Mouse (Mus musculus) embryonic facial prominence, embryonic 13.5 days (tissue): Measurements from ENCODE around the gene Slc24a4. TPM values are rescaled to one million over a fixed set of nuclear protein-coding genes. Genes with fewer than 3 reads are reported as not detected.
A peak's percentile ranks its signal among the peaks of the same experiment; 100 is the strongest.

Experiments used
- ATAC-seq: fragments of 200-750 bp; cut with Nextera tagmentation; 2 replicates; pipeline ENCODE4 v1.8.0; 2017; ENCODE audit warnings: low read depth; ENCODE audit not compliant: insufficient number of reproducible peaks, insufficient read depth, low FRiP score, low TSS enrichment
- H3K27ac ChIP-seq: fragments of 300-500 bp; sonication (generic); 2 replicates; pipeline ENCODE4 v1.5.1; 2015; ENCODE audit warnings: moderate library complexity, mild to moderate bottlenecking, inconsistent platforms
- H3K27me3 ChIP-seq: fragments of 300-500 bp; sonication (generic); 2 replicates; pipeline ENCODE4 v1.6.1; 2015; ENCODE audit warnings: mild to moderate bottlenecking, inconsistent platforms
- H3K36me3 ChIP-seq: fragments of 300-500 bp; sonication (generic); 2 replicates; pipeline ENCODE4 v1.6.1; 2015; ENCODE audit warnings: mild to moderate bottlenecking, inconsistent platforms
- H3K4me1 ChIP-seq: fragments of 300-500 bp; sonication (generic); 2 replicates; pipeline ENCODE4 v1.6.1; 2015; ENCODE audit warnings: inconsistent platforms
- H3K4me2 ChIP-seq: fragments of 300-500 bp; sonication (generic); 2 replicates; pipeline ENCODE4 v1.6.1; 2015; ENCODE audit warnings: moderate library complexity, mild to moderate bottlenecking, inconsistent platforms
- H3K4me3 ChIP-seq: fragments of 300-500 bp; sonication (generic); 2 replicates; pipeline ENCODE4 v1.5.1; 2015; ENCODE audit warnings: mild to moderate bottlenecking, inconsistent platforms
- H3K9ac ChIP-seq: fragments of 300-500 bp; sonication (generic); 2 replicates; pipeline ENCODE4 v1.6.1; 2015; ENCODE audit warnings: mild to moderate bottlenecking, inconsistent platforms
- H3K9me3 ChIP-seq: fragments of 300-500 bp; sonication (generic); 2 replicates; pipeline ENCODE4 v1.6.1; 2016; ENCODE audit warnings: inconsistent platforms
- WGBS: fragments of 180-500 bp; shearing (Covaris S2); methylation state at CpG from one replicate; pipeline ENCODE4 v1.1.7; 2015; ENCODE audit warnings: mixed read lengths; 5-methylcytosine and 5-hydroxymethylcytosine counted together
- polyA plus RNA-seq: library from polyadenylated mRNA; unstranded; fragments of >200 nt; fragmentation: Nextera tagmentation; extraction: Ambion mirVana; gene quantifications from 2 replicates; pipeline ENCODE4 v1.2.1, GENCODE M21; 2015

Slc24a4 gene
- polyA plus RNA-seq, 1 experiment from 2014 or later = 0.39 TPM

DNA sequence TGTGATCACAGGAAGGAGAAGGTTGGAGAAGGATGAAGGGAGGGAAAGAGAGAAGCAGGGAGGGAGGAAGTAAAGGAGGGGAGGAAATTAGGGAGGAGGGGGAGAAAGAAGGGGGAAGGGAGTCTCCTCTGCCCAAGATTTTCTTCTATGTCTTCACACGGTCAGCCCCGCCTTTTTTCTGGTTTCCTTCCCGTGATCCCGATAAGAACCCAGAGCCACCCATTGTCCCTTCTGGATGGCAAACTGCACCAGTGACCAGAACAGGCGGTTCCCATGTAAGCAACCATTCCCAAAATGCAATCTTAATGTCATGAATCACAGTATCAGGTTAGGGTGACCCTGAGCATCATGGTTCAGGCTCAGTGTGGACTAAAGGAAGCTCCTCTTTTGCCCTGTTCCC, 38.8 kb downstream of the Slc24a4 start:
- no peak for ATAC-seq
- Histone ChIP-seq H3K4me2 (no peak overlapping the region), H3K36me3 (no peaks in the 10 kb centered on the region), H3K4me3 (no peak overlapping the region), H3K9me3 (no peaks in the 10 kb centered on the region), H3K27ac (no peak overlapping the region), H3K4me1 (no peaks in the 10 kb centered on the region; the same call in 1 of the 2 replicates), H3K9ac (no peak overlapping the region), H3K27me3 (no peaks in the 10 kb centered on the region; the same call in 1 of the 2 replicates)
- WGBS = 56% methylated on average over 5 of the region's 5 CpGs

DNA sequence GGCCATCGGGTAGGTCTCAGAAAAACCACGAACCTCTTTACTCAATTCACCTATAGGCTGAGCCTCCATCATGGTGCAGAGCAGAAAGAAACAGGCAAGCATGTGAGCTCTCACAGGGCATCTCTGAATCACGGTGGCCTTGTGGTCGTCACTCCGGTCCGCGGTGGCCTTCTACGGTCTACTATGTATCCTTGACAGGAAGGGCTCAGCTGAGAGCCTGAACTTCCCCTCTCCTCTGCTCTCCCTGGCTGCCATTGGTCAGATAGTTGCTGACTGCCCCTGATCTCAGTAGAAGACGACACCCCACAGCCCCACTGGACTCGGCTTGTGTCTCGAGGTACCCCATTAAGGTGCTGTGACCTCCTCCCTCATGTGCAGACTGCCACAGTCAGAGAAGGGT, 44.2 kb downstream of the Slc24a4 start:
- no peak for ATAC-seq
- no peak overlapping the region for H3K4me2 ChIP-seq
- H3K9me3 ChIP-seq = no peaks in the 10 kb centered on the region
- no peak overlapping the region for H3K4me3 ChIP-seq
- no peak overlapping the region for H3K27ac ChIP-seq
- H3K36me3 ChIP-seq = no peaks in the 10 kb centered on the region
- no peak overlapping the region for H3K9ac ChIP-seq
- WGBS = 83% methylated on average over 11 of the region's 11 CpGs
- H3K4me1 ChIP-seq = no peaks in the 10 kb centered on the region
- H3K27me3 ChIP-seq = no peaks in the 10 kb centered on the region

DNA sequence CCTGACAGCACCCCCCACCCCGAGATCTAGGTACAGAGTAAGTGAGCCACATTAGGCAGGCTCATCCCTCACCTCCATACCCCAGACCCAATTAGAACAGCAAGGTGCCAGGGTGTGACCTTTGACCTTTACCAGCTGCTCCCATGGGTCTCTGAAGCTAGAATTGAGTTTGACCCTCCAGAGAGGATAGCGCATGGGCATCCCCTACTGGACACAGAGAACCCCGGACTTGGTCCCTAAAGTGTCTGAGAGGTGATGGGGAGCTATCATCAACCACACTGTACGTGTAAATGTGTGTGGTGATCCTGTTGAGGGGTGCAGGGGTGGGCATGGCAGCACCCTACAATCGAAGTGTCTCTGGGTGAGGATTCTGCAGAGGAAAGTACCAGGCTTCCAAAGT, 44.8 kb downstream of the Slc24a4 start:
- Histone ChIP-seq H3K4me3 (no peak overlapping the region), H3K9me3 (no peaks in the 10 kb centered on the region), H3K27ac (no peak overlapping the region), H3K9ac (no peak overlapping the region), H3K27me3 (no peaks in the 10 kb centered on the region), H3K36me3 (no peaks in the 10 kb centered on the region), H3K4me2 (no peak overlapping the region), H3K4me1 (no peaks in the 10 kb centered on the region)
- 90% methylated on average over 5 of the region's 5 CpGs for WGBS
- no peak for ATAC-seq

DNA sequence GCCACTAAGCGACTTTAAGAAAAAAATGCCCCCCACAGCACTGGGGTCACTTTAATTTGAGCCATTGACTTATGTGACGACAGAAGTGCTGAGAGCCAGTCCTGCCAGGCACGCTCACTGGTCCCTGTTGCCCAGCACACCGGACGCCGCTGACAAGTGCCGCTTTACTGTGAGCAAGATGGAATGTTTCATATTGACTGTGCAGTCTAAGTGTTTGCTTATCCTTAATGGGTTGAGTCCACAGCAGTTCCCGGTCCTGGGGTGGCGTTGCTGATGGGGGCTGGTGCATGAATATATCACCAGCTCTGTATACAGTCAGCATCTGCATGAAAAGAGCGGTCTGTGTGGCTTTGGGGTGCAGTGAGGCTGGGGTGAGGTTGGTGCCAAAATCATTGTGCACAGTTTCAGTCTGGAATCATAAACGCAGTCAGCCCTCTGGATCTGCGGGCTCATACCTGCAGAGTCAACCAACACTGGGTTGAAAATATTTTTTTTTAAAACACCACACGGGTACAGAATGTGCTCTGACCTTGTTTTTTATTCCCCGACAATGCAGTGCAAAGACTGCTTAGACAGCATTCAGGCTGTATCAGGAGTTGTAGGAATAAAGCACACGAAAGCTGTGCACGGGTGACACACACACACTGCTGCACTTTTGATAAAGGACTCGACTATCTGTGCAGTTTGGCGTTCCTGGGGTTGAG, 52.0 kb downstream of the Slc24a4 start:
- Histone ChIP-seq H3K9ac (no peak overlapping the region), H3K4me3 (no peak overlapping the region), H3K4me2 (no peak overlapping the region), H3K27ac (no peak overlapping the region), H3K36me3 (no peaks in the 10 kb centered on the region), H3K9me3 (no peaks in the 10 kb centered on the region), H3K4me1 (no peaks in the 10 kb centered on the region), H3K27me3 (no peaks in the 10 kb centered on the region)
- ATAC-seq = no peak
- 88% methylated on average over 18 of the region's 18 CpGs for WGBS

DNA sequence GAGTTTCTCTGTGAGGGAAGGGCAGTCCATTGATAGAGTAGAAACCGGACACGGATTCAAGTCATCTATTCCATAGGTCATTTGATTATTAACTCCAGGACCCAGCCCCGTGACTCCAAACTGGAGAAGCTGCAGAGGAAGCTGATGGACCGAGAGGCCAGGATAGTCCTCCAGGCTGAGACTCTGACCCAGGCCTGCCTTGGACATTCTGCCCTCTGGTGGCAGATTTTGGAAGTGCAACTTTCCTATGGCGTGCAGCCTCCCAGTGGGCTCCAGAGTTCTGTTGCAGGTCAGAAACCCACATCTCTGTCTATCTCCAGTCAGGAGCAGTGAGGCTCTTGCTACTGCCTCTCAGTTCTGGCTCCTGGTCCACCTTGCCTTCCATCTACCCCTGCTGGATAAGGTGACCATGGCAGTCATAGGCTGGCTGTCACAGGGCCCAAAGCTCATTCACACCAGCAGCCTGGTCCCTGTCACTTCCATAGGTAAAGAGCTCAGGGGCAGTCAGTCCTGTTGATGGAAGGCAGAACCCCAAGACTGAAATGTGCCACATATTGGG, 53.3 kb downstream of the Slc24a4 start:
- Histone ChIP-seq H3K9me3 (no peaks in the 10 kb centered on the region), H3K9ac (no peak overlapping the region), H3K4me3 (no peak overlapping the region), H3K27ac (no peak overlapping the region), H3K4me1 (no peaks in the 10 kb centered on the region), H3K4me2 (no peak overlapping the region), H3K36me3 (no peaks in the 10 kb centered on the region), H3K27me3 (no peaks in the 10 kb centered on the region)
- WGBS = 41% methylated on average over 5 of the region's 5 CpGs
- no peak for ATAC-seq

DNA sequence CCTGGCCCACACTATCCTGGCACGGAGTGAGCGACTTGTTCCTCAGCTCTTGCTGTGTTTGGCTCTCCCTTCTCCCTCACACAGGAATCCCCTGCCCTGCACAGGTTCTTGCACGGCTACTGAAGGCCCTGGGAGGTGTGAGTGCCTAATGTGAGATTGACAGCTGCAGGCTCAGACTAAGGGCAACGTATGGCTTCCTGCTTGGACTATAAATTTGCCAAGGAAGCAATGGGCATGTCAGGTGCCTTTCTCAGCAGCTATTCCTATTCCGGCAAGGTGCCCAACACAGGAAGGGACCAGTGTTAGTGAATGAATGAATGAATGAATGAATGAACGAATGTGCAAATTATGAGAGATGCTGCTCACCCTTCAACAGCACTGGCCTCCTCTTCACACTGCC, 54.1 kb downstream of the Slc24a4 start:
- Histone ChIP-seq H3K36me3 (no peaks in the 10 kb centered on the region), H3K4me2 (no peak overlapping the region), H3K9ac (no peak overlapping the region), H3K27ac (no peak overlapping the region), H3K27me3 (no peaks in the 10 kb centered on the region), H3K4me1 (no peaks in the 10 kb centered on the region), H3K9me3 (no peaks in the 10 kb centered on the region), H3K4me3 (no peak overlapping the region)
- no peak for ATAC-seq
- 72% methylated on average over 6 of the region's 6 CpGs for WGBS

DNA sequence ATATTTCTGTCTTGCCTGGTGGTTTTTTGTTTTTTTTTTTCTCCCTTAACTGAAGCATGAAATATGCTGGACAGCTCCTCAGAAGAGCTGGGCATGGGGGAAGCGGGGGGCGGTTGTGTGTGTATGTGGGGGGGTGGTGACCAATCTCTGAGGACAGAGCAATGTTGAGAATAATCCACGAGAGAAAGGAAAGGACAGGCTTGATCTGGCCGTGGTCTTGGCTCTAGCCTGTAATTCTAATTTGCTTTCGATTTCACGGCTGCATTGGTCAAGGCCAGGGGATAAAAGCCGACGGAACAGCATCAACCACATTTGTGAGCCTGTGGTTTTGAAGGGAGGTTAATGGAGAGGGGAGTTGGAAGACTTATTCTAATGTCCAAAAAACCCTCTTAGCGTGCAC, 54.7 kb downstream of the Slc24a4 start:
- ATAC-seq = no peak
- Histone ChIP-seq H3K36me3 (no peaks in the 10 kb centered on the region), H3K4me3 (no peak overlapping the region), H3K4me2 (no peak overlapping the region), H3K9ac (no peak overlapping the region), H3K9me3 (peaks cover 6% of the 10 kb centered on the region; the same call in 1 of the 2 replicates), H3K4me1 (no peaks in the 10 kb centered on the region), H3K27ac (no peak overlapping the region), H3K27me3 (no peaks in the 10 kb centered on the region)
- WGBS = 53% methylated on average over 9 of the region's 9 CpGs

DNA sequence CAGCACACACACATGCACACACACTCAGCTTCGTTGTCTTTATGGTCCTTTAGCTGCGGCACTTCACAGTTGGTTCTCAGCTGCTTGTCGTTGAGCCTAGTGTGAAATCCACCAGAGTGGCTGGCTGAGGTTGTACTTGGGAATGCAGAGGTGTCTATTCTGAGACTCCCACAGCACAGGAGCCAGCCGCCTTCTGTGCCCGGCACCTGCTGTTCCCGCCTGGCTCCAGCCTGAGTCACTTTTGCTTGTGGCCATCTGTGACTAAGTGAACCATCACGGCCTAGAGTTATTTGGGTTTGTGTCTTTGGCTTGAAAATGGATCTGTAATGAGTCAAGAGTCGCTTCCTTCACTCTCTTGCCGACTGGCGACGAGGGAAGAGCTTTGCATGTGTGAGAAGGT, 62.3 kb downstream of the Slc24a4 start:
- Histone ChIP-seq H3K4me3 (no peak overlapping the region), H3K27ac (no peak overlapping the region), H3K9ac (no peak overlapping the region), H3K36me3 (no peaks in the 10 kb centered on the region), H3K9me3 (peaks cover 10% of the 10 kb centered on the region; the same call in 1 of the 2 replicates), H3K27me3 (no peaks in the 10 kb centered on the region), H3K4me1 (no peaks in the 10 kb centered on the region), H3K4me2 (no peak overlapping the region)
- WGBS = 83% methylated on average over 11 of the region's 11 CpGs
- ATAC-seq = no peak

DNA sequence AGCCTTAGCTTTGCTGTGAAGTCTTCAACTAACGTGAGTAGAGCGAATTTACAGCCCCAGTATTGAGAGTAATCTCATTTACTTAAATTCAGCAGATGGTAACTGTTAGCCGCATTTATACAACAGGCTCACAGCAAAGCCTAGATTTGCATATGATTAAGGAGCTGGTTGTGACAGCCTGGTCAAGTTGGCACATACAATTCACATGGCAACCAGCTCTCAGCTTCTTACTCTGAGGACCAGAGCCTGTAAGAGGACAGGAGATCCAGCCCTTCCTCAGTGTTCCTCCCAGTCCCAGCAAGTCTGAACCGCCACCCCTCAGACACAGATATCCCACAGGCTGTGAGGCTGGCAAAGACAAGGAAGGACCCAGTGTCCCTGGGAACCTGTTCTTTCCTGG, 73.0 kb downstream of the Slc24a4 start:
- no peaks in the 10 kb centered on the region for H3K9me3 ChIP-seq
- H3K9ac ChIP-seq = no peak overlapping the region
- H3K4me3 ChIP-seq = no peak overlapping the region
- no peak for ATAC-seq
- no peaks in the 10 kb centered on the region for H3K27me3 ChIP-seq
- H3K27ac ChIP-seq = no peak overlapping the region; the same call in 1 of the 2 replicates
- 60% methylated on average over 4 of the region's 4 CpGs for WGBS
- no peaks in the 10 kb centered on the region; the same call in 1 of the 2 replicates for H3K4me1 ChIP-seq
- no peak overlapping the region for H3K4me2 ChIP-seq
- no peaks in the 10 kb centered on the region for H3K36me3 ChIP-seq

DNA sequence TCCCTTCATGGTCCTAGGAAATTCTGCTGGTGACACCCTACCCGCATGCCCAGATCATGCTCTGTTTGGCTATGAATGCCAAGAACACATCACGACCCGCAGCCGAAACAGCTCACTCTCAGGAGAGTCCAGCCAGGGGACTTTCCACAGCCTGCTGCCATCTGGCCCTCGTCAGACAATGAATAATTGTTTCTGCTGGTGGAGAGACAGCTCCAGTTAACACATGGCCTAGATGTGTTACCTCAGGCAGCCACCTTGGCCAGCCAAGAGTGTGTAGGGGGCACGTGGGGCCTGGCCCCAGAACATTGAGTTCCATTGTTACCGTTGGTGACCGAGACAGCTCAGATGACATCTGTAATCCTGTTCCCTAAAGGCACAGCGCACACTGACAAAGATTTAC, 74.4 kb downstream of the Slc24a4 start:
- H3K4me1 ChIP-seq = no peaks in the 10 kb centered on the region; the same call in 1 of the 2 replicates
- ATAC-seq = peak; percentile 49
- H3K4me2 ChIP-seq = no peak overlapping the region
- no peak overlapping the region for H3K27ac ChIP-seq
- no peak overlapping the region for H3K9ac ChIP-seq
- H3K27me3 ChIP-seq = no peaks in the 10 kb centered on the region
- no peaks in the 10 kb centered on the region for H3K36me3 ChIP-seq
- no peak overlapping the region for H3K4me3 ChIP-seq
- H3K9me3 ChIP-seq = no peaks in the 10 kb centered on the region
- 20% methylated on average over 9 of the region's 9 CpGs for WGBS

DNA sequence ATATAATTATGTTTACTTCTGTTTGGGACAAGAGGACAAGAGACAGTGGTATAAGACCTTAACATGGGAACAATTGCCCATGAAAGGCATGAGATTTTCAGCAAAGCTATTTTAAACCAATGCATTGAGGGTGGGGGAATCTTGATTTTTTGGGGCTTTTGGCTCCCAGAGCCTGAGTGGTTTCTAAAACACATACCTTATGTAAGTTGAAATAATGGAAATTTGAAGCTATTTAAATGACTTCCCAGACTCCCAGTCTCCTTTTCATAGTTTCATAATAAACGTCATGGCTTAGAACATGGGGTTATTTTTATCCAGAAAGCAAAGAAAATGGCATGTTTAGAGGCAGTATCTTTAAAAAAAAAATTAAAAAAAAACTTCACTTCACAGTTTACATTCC, 77.9 kb downstream of the Slc24a4 start:
- ATAC-seq = no peak
- WGBS = 41% methylated on average over 1 of the region's 1 CpGs
- no peaks in the 10 kb centered on the region for H3K36me3 ChIP-seq
- H3K9ac ChIP-seq = no peak overlapping the region
- H3K9me3 ChIP-seq = no peaks in the 10 kb centered on the region
- no peaks in the 10 kb centered on the region; the same call in 1 of the 2 replicates for H3K4me1 ChIP-seq
- no peak overlapping the region for H3K4me2 ChIP-seq
- H3K27me3 ChIP-seq = no peaks in the 10 kb centered on the region
- no peak overlapping the region; the same call in 1 of the 2 replicates for H3K27ac ChIP-seq
- H3K4me3 ChIP-seq = no peak overlapping the region

DNA sequence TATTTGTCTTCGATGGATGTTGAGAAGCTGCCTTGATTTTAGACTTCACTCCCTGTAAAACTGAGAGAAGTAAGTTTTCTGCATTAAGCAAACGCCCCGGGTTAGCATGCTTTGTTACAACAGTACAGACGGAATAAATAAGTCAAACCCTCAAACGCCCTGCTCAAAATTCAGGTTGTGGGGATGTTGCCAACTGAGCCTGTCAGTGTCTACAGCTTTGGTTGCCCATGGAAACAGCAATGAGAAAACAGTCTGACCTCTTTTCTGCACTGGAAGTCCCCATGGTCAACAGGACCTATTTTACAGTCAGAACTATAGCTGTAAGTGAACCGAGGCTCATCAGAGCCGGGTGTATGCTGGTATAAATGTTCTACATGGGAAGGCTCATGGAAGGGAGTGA, 78.7 kb downstream of the Slc24a4 start:
- H3K27ac ChIP-seq = peak overlapping the region; percentile 55

More for the DNA sequence above, 78.7 kb downstream of the Slc24a4 start:
- Histone ChIP-seq H3K36me3 (no peaks in the 10 kb centered on the region), H3K27me3 (no peaks in the 10 kb centered on the region), H3K9ac (no peak overlapping the region), H3K4me3 (no peak overlapping the region), H3K4me2 (no peak overlapping the region), H3K4me1 (peaks cover 3% of the 10 kb centered on the region; the same call in 1 of the 2 replicates), H3K9me3 (no peaks in the 10 kb centered on the region)
- no peak for ATAC-seq
- WGBS = 87% methylated on average over 7 of the region's 7 CpGs
